Mouse (Mus musculus): Measurements from ENCODE around the gene Plxna1.
A peak's percentile ranks its signal among the peaks of the same experiment; 100 is the strongest.

Plxna1 gene

GRCm38 (mm10) chr6:89360709-89361417, 1.6 kb downstream of the Plxna1 start:
- DNase-seq, result no peak

GRCm38 (mm10) chr6:89359771-89360708, 2.4 kb downstream of the Plxna1 start:
- DNase-seq, result no peak

GRCm38 (mm10) chr6:89359192-89359591, 3.2 kb downstream of the Plxna1 start:
- no peak for DNase-seq

GRCm38 (mm10) chr6:89355661-89356060, 6.8 kb downstream of the Plxna1 start:
- no peak for DNase-seq

- DNase-seq, result no peak
These were observed 7.7 kb downstream of the Plxna1 start for GRCm38 (mm10) chr6:89354726-89355125.

GRCm38 (mm10) chr6:89354076-89354475, 8.3 kb downstream of the Plxna1 start:
- DNase-seq, result no peak

- DNase-seq, result no peak
These were observed 9.3 kb downstream of the Plxna1 start for GRCm38 (mm10) chr6:89353101-89353500.

GRCm38 (mm10) chr6:89351441-89352137, 10.8 kb downstream of the Plxna1 start:
- DNase-seq, result no peak

- DNase-seq, result no peak
These were observed 11.9 kb downstream of the Plxna1 start for GRCm38 (mm10) chr6:89350520-89350919.

- no peak for DNase-seq
These were observed 12.3 kb downstream of the Plxna1 start for GRCm38 (mm10) chr6:89350037-89350515.

- DNase-seq, result no peak
These were observed 14.1 kb downstream of the Plxna1 start for GRCm38 (mm10) chr6:89348363-89348762.

GRCm38 (mm10) chr6:89347792-89348191, 14.6 kb downstream of the Plxna1 start:
- no peak for DNase-seq

- DNase-seq, result no peak
These were observed 16.6 kb downstream of the Plxna1 start for GRCm38 (mm10) chr6:89345855-89346254.

- DNase-seq, result peak; percentile 53
These were observed 17.0 kb downstream of the Plxna1 start for GRCm38 (mm10) chr6:89345486-89345785.

GRCm38 (mm10) chr6:89344613-89345485, 17.6 kb downstream of the Plxna1 start:
- DNase-seq, result peak; percentile 83

- no peak for DNase-seq
These were observed 20.4 kb downstream of the Plxna1 start for GRCm38 (mm10) chr6:89341981-89342380.

- no peak for DNase-seq
These were observed 23.0 kb downstream of the Plxna1 start for GRCm38 (mm10) chr6:89339447-89339846.

- DNase-seq, result no peak
These were observed 23.7 kb downstream of the Plxna1 start for GRCm38 (mm10) chr6:89338733-89339132.

GRCm38 (mm10) chr6:89337574-89337973, 24.8 kb downstream of the Plxna1 start:
- DNase-seq, result no peak

- DNase-seq, result no peak
These were observed 28.3 kb downstream of the Plxna1 start for GRCm38 (mm10) chr6:89333964-89334702.

GRCm38 (mm10) chr6:89330957-89331356, 31.5 kb downstream of the Plxna1 start:
- DNase-seq, result no peak

GRCm38 (mm10) chr6:89328634-89329033, 33.8 kb downstream of the Plxna1 start:
- DNase-seq, result no peak

Measured in thymus, postnatal 14 days (tissue).